Mouse (Mus musculus): ENCODE results near the gene Bfsp1.

The Bfsp1 gene

GRCm38 (mm10) chr2:143852295-143853275 is 10.4 kb downstream of the Bfsp1 start:
- no peak for DNase-seq

DNA sequence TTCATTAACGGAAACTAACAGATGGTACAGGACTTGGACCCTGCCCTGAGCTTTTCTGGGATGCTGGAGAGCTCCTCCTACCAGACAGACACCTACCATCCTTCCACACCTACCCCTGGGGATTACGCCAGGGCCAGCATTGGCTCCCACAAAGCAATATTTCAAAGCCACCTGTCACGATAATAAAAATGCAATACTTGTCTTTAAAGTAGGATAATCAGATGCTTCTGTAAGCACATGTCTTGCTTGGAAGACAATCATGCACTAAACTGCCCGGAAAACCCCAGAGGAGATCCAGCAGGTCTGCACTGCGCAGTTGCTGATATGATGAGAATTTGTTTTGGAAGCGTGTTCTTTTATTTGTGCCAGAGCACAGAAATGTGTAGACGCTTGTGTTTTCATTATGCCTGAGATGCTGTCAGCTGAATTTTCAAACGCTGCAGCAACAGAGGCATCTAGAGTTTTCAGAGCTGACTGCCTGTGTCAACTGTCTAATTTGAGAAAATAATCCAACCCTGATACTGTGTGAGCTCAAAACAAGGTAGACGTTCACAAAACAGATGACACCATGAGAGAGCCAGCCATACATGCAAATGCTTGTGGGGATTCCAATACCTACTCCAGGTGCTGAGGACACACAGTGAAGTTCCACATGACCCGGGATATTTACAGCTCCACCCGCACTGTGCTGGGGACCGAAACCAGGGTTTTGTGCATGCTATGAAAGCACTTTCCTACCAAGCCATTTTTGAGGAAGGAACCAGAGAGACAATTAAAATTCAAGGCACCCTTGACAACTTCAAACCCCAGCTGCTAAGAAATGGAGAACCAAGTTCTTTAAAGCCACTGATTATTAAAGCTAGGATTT is 11.4 kb downstream of the Bfsp1 start:
- peak; percentile 10 for DNase-seq

GRCm38 (mm10) chr2:143847291-143847690 is 15.7 kb downstream of the Bfsp1 start:
- no peak for DNase-seq

DNA sequence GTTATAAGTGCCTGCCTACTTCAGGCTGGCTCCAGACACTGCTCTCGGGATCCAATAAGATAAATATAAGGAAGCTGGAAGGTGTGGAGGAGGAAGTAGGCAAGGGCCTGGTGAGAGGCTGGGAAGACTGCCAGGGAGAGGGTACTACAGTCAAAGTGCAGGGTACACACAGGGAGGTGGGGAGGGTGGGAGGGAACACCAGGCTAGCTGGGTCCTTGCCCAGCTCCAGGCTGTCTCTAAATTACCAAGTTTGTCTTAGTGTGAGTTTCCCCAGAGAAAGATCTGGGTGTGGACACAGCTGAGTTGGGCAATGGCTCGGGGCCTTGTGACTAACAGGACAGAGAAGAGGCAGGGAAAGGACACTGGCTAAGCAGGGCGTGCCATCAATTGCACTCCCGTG is 16.2 kb downstream of the Bfsp1 start:
- DNase-seq, result no peak

DNA sequence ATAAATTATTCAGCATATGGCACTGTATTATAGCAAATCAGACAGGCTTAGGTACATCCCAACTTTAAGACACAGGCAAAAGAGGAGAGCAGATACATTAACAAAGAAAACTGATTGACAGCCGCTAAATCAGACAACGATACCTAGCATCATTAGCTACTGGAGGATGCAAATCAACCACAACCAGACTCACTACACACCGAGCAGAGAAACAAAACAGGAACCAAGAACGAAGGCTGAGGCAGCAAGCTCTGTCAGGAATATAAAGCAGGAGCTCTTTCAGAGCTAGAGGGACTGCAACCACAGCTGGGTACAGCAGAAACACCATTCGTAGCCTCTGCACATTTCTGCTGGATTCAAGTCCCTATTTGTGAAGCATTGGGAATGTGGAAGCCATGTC is 18.2 kb downstream of the Bfsp1 start:
- no peak for DNase-seq

- DNase-seq, result no peak
Observed at GRCm38 (mm10) chr2:143841536-143841935, 21.4 kb downstream of the Bfsp1 start.

- no peak for DNase-seq
Observed at GRCm38 (mm10) chr2:143840895-143841294, 22.1 kb downstream of the Bfsp1 start.

DNA sequence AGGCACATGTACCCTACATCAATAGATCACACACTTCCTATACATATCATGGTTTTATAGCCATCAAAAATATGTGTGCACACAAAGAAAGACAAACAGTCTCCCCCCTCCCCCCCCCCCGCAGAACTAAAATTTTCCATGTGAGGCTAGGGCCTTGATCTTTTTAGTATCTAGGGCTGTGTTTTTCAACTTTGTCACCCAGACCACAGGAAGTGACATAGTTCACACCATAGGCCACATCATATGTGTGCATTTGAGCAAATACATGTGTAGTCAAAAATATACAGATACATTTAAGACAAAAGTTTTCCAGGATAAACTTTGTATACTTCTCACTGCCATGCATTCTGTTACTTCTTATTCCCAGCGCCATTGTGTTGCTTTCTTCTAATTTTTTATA is 23.5 kb downstream of the Bfsp1 start:
- DNase-seq, result no peak

DNA sequence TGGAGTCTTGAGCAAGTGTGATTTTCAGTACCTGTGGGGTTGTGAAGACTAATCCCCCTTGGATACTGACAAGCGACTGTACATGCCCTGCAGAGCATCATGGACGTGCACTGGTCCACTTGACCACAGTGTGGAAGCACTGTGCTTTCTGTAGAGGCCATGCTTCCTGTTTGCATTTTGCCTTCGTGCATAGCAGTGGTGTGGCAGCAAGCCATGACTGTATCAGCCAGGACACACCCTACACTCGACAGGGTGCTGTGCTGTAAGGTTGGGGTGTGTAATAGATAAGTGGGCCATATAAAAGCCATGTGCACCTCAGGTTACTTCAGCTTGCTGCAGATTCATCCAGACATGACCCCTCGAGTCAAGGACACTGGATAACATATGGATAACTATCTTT is 24.3 kb downstream of the Bfsp1 start:
- DNase-seq, result no peak

- peak; percentile 54 for DNase-seq
Observed at GRCm38 (mm10) chr2:143837291-143837701, 25.7 kb downstream of the Bfsp1 start.

- no peak for DNase-seq
Observed at GRCm38 (mm10) chr2:143835820-143836219, 27.2 kb downstream of the Bfsp1 start.

- DNase-seq, result no peak
Observed at GRCm38 (mm10) chr2:143834082-143834481, 28.9 kb downstream of the Bfsp1 start.

GRCm38 (mm10) chr2:143832721-143833120 is 30.3 kb downstream of the Bfsp1 start:
- no peak for DNase-seq

GRCm38 (mm10) chr2:143831645-143832044 is 31.3 kb downstream of the Bfsp1 start:
- DNase-seq, result no peak

DNA sequence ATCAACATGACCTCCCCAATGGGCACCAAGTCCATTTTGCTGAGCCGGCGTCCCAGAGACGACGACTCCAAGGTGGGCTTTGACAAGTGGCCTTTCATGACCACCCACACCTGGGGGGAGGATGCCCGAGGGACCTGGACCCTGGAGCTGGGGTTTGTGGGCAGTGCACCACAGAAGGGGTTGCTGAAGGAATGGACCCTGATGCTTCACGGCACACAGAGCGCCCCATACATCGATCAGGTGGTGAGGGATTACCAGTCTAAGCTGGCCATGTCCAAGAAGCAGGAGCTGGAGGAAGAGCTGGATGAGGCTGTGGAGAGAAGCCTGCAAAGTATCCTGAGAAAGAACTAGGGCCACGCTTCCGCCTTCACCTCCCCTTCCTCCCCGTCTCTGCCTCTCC is 49.5 kb downstream of the Bfsp1 start:
- no peak for DNase-seq

DNA sequence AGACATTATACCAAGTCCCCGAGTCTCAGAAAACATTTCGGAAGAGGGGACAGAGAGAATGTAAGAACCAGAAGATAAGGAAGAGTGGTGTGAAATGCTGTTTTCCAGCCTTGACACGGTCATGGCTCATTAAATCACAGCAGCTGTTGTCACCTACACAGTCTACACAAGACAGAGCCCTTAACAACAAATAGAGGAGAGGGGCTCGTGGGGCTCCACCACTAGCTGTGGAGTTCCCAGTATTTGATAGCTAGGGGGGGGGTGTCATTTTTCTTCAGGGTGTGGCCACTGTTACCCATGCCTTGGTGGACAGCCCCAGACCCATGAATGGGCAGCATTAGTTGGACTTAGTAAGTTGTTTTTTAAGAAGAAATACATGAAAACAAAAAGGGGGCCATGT is 50.7 kb downstream of the Bfsp1 start:
- no peak for DNase-seq

GRCm38 (mm10) chr2:143808789-143809188 is 54.2 kb downstream of the Bfsp1 start:
- DNase-seq, result no peak

GRCm38 (mm10) chr2:143806924-143807664 is 55.9 kb downstream of the Bfsp1 start:
- DNase-seq, result no peak

DNA sequence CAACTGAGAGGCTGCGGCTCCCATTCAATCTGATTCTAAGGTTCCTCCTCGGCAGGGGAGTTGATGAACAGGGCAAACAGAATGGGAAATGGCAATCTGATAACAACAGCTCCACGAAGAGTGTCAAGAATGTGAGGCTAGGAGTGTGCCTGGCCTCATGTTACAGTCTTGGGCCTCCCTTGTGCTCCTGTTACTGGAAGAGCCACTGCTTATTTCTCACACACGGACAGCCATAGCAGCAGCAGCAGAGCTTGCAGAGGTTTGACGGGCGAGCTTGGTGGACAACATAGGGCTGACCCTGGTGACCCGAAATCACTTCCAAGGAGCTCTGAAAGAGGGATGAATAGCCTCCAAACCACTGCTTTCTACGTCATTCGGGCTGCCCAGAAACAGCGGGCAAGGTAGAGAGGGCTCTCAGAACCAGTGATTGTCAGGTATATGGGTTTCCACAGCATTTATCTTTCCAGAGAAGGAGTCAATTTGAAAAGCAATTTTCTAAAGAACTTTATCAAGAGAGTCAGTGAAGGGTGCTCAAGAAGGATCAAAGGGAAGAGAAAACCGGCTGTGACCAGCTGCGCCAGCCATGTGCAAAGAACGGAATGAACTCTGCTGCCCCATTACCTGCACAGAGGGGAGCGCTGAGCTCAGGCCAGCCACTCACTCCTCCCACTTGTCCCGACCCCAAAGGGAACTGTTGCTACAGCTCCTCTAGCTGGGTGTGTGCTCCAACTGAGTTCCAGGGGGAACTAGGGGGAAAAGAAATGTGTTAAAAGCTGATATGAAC is 56.6 kb downstream of the Bfsp1 start:
- DNase-seq, result no peak

GRCm38 (mm10) chr2:143801097-143801496 is 61.9 kb downstream of the Bfsp1 start:
- DNase-seq, result no peak

GRCm38 (mm10) chr2:143796335-143797013 is 66.5 kb downstream of the Bfsp1 start:
- no peak for DNase-seq

- no peak for DNase-seq
Observed at GRCm38 (mm10) chr2:143795858-143796257, 67.1 kb downstream of the Bfsp1 start.

All from right cerebral cortex, postnatal 25 days (tissue).